Mouse (Mus musculus) forebrain, embryonic 16.5 days (tissue): ENCODE results near the gene Ccdc71. TPM values are rescaled to one million over a fixed set of nuclear protein-coding genes. Genes with fewer than 3 reads are reported as not detected.

Source experiments
- ATAC-seq: fragments of 200-750 bp; cut with Nextera tagmentation; 2 replicates; pipeline ENCODE4 v1.8.0; 2017; ENCODE audit warnings: mild to moderate bottlenecking, moderate library complexity
- H3K27ac ChIP-seq: fragments of 300-500 bp; sonication (generic); 2 replicates; pipeline ENCODE4 v1.5.1; 2014; ENCODE audit warnings: low read length, control low read depth
- H3K27me3 ChIP-seq: fragments of 300-500 bp; sonication (generic); replicated peaks from 2 replicates; pipeline ENCODE4 v1.6.1; 2014; ENCODE audit warnings: low read length; ENCODE audit not compliant: control insufficient read depth, insufficient read depth
- H3K36me3 ChIP-seq: fragments of 300-500 bp; sonication (generic); 2 replicates; pipeline ENCODE4 v1.6.1; 2014; ENCODE audit not compliant: control insufficient read depth, insufficient read depth
- H3K4me1 ChIP-seq: fragments of 300-500 bp; sonication (generic); replicated peaks from 2 replicates; pipeline ENCODE4 v1.6.1; 2014; ENCODE audit warnings: low read length; ENCODE audit not compliant: control insufficient read depth, insufficient read depth
- H3K4me2 ChIP-seq: fragments of 300-500 bp; sonication (generic); 2 replicates; pipeline ENCODE4 v1.6.1; 2014; ENCODE audit warnings: mild to moderate bottlenecking, low read length, control low read depth
- H3K4me3 ChIP-seq: fragments of 300-500 bp; sonication (generic); replicated peaks from 2 replicates; pipeline ENCODE4 v1.5.1; 2014; ENCODE audit warnings: mild to moderate bottlenecking, low read length, control low read depth
- H3K9ac ChIP-seq: fragments of 300-500 bp; sonication (generic); replicated peaks from 2 replicates; pipeline ENCODE4 v1.6.1; 2014; ENCODE audit warnings: low read depth, low read length, control low read depth
- H3K9me3 ChIP-seq: fragments of 300-500 bp; sonication (generic); 2 replicates; pipeline ENCODE4 v1.6.1; 2016; ENCODE audit warnings: low read length; ENCODE audit not compliant: control insufficient read depth
- WGBS: fragments of 180-500 bp; shearing (Covaris S2); extraction: QIAGEN DNeasy Blood & Tissue Kit; methylation state at CpG from one replicate; pipeline ENCODE4 v1.1.7; 2014; 5-methylcytosine and 5-hydroxymethylcytosine counted together
- polyA plus RNA-seq: library from polyadenylated mRNA; unstranded; fragments of >200 nt; fragmentation: Nextera tagmentation; extraction: Ambion mirVana; gene quantifications from 2 replicates; pipeline ENCODE4 v1.2.1, GENCODE M21; 2015

Gene Ccdc71
- polyA plus RNA-seq, 1 experiment from 2014 or later, result 68.7 TPM

- H3K4me1 ChIP-seq, result peaks cover 22% of the 10 kb centered on the region
- H3K36me3 ChIP-seq, result peaks cover 28% of the 10 kb centered on the region
- peak overlapping the region; percentile 94 for H3K9ac ChIP-seq
- no peaks in the 10 kb centered on the region for H3K27me3 ChIP-seq
- WGBS, result 13% methylated on average over 12 of the region's 12 CpGs
- H3K4me3 ChIP-seq, result peak overlapping the region; percentile 75
- no peak for ATAC-seq
- H3K27ac ChIP-seq, result peak overlapping the region; percentile 88
- H3K9me3 ChIP-seq, result no peaks in the 10 kb centered on the region
- H3K4me2 ChIP-seq, result peak overlapping the region; percentile 69
Measured at GRCm38 (mm10) chr9:108491286-108491580, 30.9 kb downstream of the Ccdc71 start.

- peaks cover 38% of the 10 kb centered on the region for H3K36me3 ChIP-seq
- WGBS, result 87% methylated on average over 16 of the region's 16 CpGs
- no peak overlapping the region for H3K27ac ChIP-seq
- H3K27me3 ChIP-seq, result no peaks in the 10 kb centered on the region
- H3K9me3 ChIP-seq, result no peaks in the 10 kb centered on the region
- peak overlapping the region; percentile 75; the same call in 1 of the 2 replicates for H3K4me3 ChIP-seq
- H3K4me1 ChIP-seq, result peaks cover 22% of the 10 kb centered on the region
- peak overlapping the region; percentile 69; the same call in 1 of the 2 replicates for H3K4me2 ChIP-seq
- ATAC-seq, result no peak
- H3K9ac ChIP-seq, result no peak overlapping the region
Measured at GRCm38 (mm10) chr9:108492043-108492750, 31.9 kb downstream of the Ccdc71 start.

- no peak overlapping the region for H3K27ac ChIP-seq
- H3K9me3 ChIP-seq, result no peaks in the 10 kb centered on the region
- peaks cover 46% of the 10 kb centered on the region for H3K36me3 ChIP-seq
- no peak overlapping the region for H3K9ac ChIP-seq
- peaks cover 22% of the 10 kb centered on the region for H3K4me1 ChIP-seq
- no peak overlapping the region for H3K4me3 ChIP-seq
- WGBS, result 95% methylated on average over 8 of the region's 8 CpGs
- no peaks in the 10 kb centered on the region for H3K27me3 ChIP-seq
- ATAC-seq, result no peak
- no peak overlapping the region for H3K4me2 ChIP-seq
Measured at GRCm38 (mm10) chr9:108493246-108493645, 32.9 kb downstream of the Ccdc71 start.

GRCm38 (mm10) chr9:108494146-108494825 is 34.0 kb downstream of the Ccdc71 start:
- H3K4me1 ChIP-seq, result peaks cover 22% of the 10 kb centered on the region
- WGBS, result 95% methylated on average over 19 of the region's 19 CpGs
- H3K27ac ChIP-seq, result no peak overlapping the region
- no peak overlapping the region for H3K9ac ChIP-seq
- no peak for ATAC-seq
- no peak overlapping the region for H3K4me2 ChIP-seq
- peaks cover 57% of the 10 kb centered on the region for H3K36me3 ChIP-seq
- H3K27me3 ChIP-seq, result no peaks in the 10 kb centered on the region
- no peak overlapping the region for H3K4me3 ChIP-seq
- no peaks in the 10 kb centered on the region for H3K9me3 ChIP-seq

- Histone ChIP-seq H3K4me1 (peaks cover 18% of the 10 kb centered on the region), H3K27ac (no peak overlapping the region), H3K27me3 (no peaks in the 10 kb centered on the region), H3K9me3 (no peaks in the 10 kb centered on the region), H3K4me3 (no peak overlapping the region), H3K9ac (no peak overlapping the region), H3K4me2 (no peak overlapping the region), H3K36me3 (peaks cover 63% of the 10 kb centered on the region)
- ATAC-seq, result no peak
- 78% methylated on average over 10 of the region's 10 CpGs for WGBS
Measured at GRCm38 (mm10) chr9:108494905-108495304, 34.6 kb downstream of the Ccdc71 start.

GRCm38 (mm10) chr9:108499231-108499630 is 38.9 kb downstream of the Ccdc71 start:
- no peaks in the 10 kb centered on the region for H3K4me1 ChIP-seq
- no peak for ATAC-seq
- H3K4me2 ChIP-seq, result no peak overlapping the region
- 95% methylated on average over 7 of the region's 7 CpGs for WGBS
- H3K27ac ChIP-seq, result no peak overlapping the region
- H3K9ac ChIP-seq, result no peak overlapping the region
- no peaks in the 10 kb centered on the region for H3K9me3 ChIP-seq
- H3K4me3 ChIP-seq, result no peak overlapping the region
- H3K36me3 ChIP-seq, result peaks cover 69% of the 10 kb centered on the region
- no peaks in the 10 kb centered on the region for H3K27me3 ChIP-seq

GRCm38 (mm10) chr9:108499943-108500342 is 39.6 kb downstream of the Ccdc71 start:
- Histone ChIP-seq H3K27ac (no peak overlapping the region), H3K27me3 (no peaks in the 10 kb centered on the region), H3K4me2 (no peak overlapping the region), H3K9ac (no peak overlapping the region), H3K4me3 (no peak overlapping the region), H3K4me1 (no peaks in the 10 kb centered on the region), H3K9me3 (no peaks in the 10 kb centered on the region), H3K36me3 (peaks cover 62% of the 10 kb centered on the region)
- ATAC-seq, result no peak
- WGBS, result 97% methylated on average over 15 of the region's 15 CpGs

- Histone ChIP-seq H3K27ac (no peak overlapping the region), H3K36me3 (peaks cover 9% of the 10 kb centered on the region), H3K27me3 (no peaks in the 10 kb centered on the region), H3K9ac (no peak overlapping the region), H3K4me1 (peaks cover 15% of the 10 kb centered on the region), H3K9me3 (no peaks in the 10 kb centered on the region), H3K4me3 (no peak overlapping the region), H3K4me2 (peak overlapping the region; percentile 83)
- no peak for ATAC-seq
- 89% methylated on average over 7 of the region's 7 CpGs for WGBS
Measured at GRCm38 (mm10) chr9:108506901-108507300, 46.6 kb downstream of the Ccdc71 start.

GRCm38 (mm10) chr9:108507619-108508434 is 47.5 kb downstream of the Ccdc71 start, which contains the start of gene Qars:
Qars (plus strand) TSS chr9:108507706.
- H3K9me3 ChIP-seq, result no peaks in the 10 kb centered on the region
- peak within 1 kb of the TSS; percentile 74 for H3K27ac ChIP-seq
- WGBS, result under 1% methylated on average over 37 of the region's 37 CpGs
- peak within 1 kb of the TSS; percentile 83 for H3K4me2 ChIP-seq
- no peaks in the 10 kb centered on the region for H3K27me3 ChIP-seq
- H3K4me3 ChIP-seq, result peak within 1 kb of the TSS; percentile 63
- H3K9ac ChIP-seq, result peak within 1 kb of the TSS; percentile 49
- H3K4me1 ChIP-seq, result peaks cover 15% of the 10 kb centered on the region
- peaks cover 14% of the 10 kb centered on the region for H3K36me3 ChIP-seq
- peak; percentile 97 for ATAC-seq
